Mouse (Mus musculus) hindbrain, embryonic 15.5 days (tissue): ENCODE measurements around the gene Rgma. TPM values are rescaled to one million over a fixed set of nuclear protein-coding genes. Genes with fewer than 3 reads are reported as not detected.

ENCODE experiments used
- ATAC-seq: fragments of 200-750 bp; cut with Nextera tagmentation; 2 replicates; pipeline ENCODE4 v1.8.0; 2017; ENCODE audit warnings: low read depth, moderate number of reproducible peaks, moderate TSS enrichment; ENCODE audit not compliant: low FRiP score
- H3K27ac ChIP-seq: fragments of 300-500 bp; sonication (generic); replicated peaks from 2 replicates; pipeline ENCODE4 v1.5.1; 2015; ENCODE audit warnings: mild to moderate bottlenecking, inconsistent platforms
- H3K27me3 ChIP-seq: fragments of 300-500 bp; sonication (generic); 2 replicates; pipeline ENCODE4 v1.6.1; 2015; ENCODE audit warnings: control low read depth, inconsistent platforms
- H3K36me3 ChIP-seq: fragments of 300-500 bp; sonication (generic); 2 replicates; pipeline ENCODE4 v1.6.1; 2015; ENCODE audit warnings: control low read depth, inconsistent platforms
- H3K4me1 ChIP-seq: fragments of 300-500 bp; sonication (generic); replicated peaks from 2 replicates; pipeline ENCODE4 v1.6.1; 2015; ENCODE audit warnings: control low read depth, inconsistent platforms
- H3K4me2 ChIP-seq: fragments of 300-500 bp; sonication (generic); 2 replicates; pipeline ENCODE4 v1.6.1; 2015; ENCODE audit warnings: moderate library complexity, mild to moderate bottlenecking, inconsistent platforms
- H3K4me3 ChIP-seq: fragments of 300-500 bp; sonication (generic); 2 replicates; pipeline ENCODE4 v1.5.1; 2015; ENCODE audit warnings: mild to moderate bottlenecking, inconsistent platforms
- H3K9ac ChIP-seq: fragments of 300-500 bp; sonication (generic); 2 replicates; pipeline ENCODE4 v1.6.1; 2015; ENCODE audit warnings: inconsistent platforms
- H3K9me3 ChIP-seq: fragments of 300-500 bp; sonication (generic); 2 replicates; pipeline ENCODE4 v1.6.1; 2016; ENCODE audit warnings: control low read depth, inconsistent platforms
- WGBS: fragments of 180-500 bp; shearing (Covaris S2); methylation state at CpG from one replicate; pipeline ENCODE4 v1.1.7; 2015; 5-methylcytosine and 5-hydroxymethylcytosine counted together
- polyA plus RNA-seq: library from polyadenylated mRNA; unstranded; fragments of >200 nt; fragmentation: Nextera tagmentation; extraction: Ambion mirVana; gene quantifications from 2 replicates; pipeline ENCODE4 v1.2.1, GENCODE M21; 2015

Rgma gene
- polyA plus RNA-seq, 1 experiment from 2014 or later, result 45.1 TPM

GRCm38 (mm10) chr7:73343852-73344251 lies 31.5 kb upstream of the Rgma start:
- no peak overlapping the region for H3K4me2 ChIP-seq
- no peaks in the 10 kb centered on the region for H3K27me3 ChIP-seq
- H3K36me3 ChIP-seq, result no peaks in the 10 kb centered on the region
- 27% methylated on average over 3 of the region's 3 CpGs for WGBS
- no peak overlapping the region for H3K27ac ChIP-seq
- H3K9me3 ChIP-seq, result no peaks in the 10 kb centered on the region
- no peak overlapping the region for H3K9ac ChIP-seq
- no peak for ATAC-seq
- peaks cover 4% of the 10 kb centered on the region; the same call in 1 of the 2 replicates for H3K4me1 ChIP-seq
- no peak overlapping the region for H3K4me3 ChIP-seq

- Histone ChIP-seq H3K36me3 (no peaks in the 10 kb centered on the region), H3K4me1 (peaks cover 9% of the 10 kb centered on the region), H3K4me3 (no peak overlapping the region), H3K4me2 (no peak overlapping the region), H3K27ac (no peak overlapping the region), H3K9ac (no peak overlapping the region), H3K27me3 (no peaks in the 10 kb centered on the region), H3K9me3 (no peaks in the 10 kb centered on the region)
- no peak for ATAC-seq
- WGBS, result 33% methylated on average over 10 of the region's 10 CpGs
Measured at GRCm38 (mm10) chr7:73348585-73349124, 26.7 kb upstream of the Rgma start.

GRCm38 (mm10) chr7:73349158-73349557 lies 26.2 kb upstream of the Rgma start:
- H3K4me1 ChIP-seq, result peaks cover 14% of the 10 kb centered on the region
- H3K9me3 ChIP-seq, result no peaks in the 10 kb centered on the region
- WGBS, result 78% methylated on average over 8 of the region's 8 CpGs
- no peak overlapping the region for H3K4me2 ChIP-seq
- H3K27ac ChIP-seq, result no peak overlapping the region
- no peak for ATAC-seq
- no peak overlapping the region for H3K4me3 ChIP-seq
- H3K27me3 ChIP-seq, result no peaks in the 10 kb centered on the region
- H3K36me3 ChIP-seq, result no peaks in the 10 kb centered on the region
- H3K9ac ChIP-seq, result no peak overlapping the region

- H3K27ac ChIP-seq, result no peak overlapping the region
- H3K36me3 ChIP-seq, result no peaks in the 10 kb centered on the region
- 52% methylated on average over 9 of the region's 9 CpGs for WGBS
- H3K4me2 ChIP-seq, result no peak overlapping the region
- ATAC-seq, result no peak
- no peaks in the 10 kb centered on the region for H3K27me3 ChIP-seq
- no peak overlapping the region for H3K4me3 ChIP-seq
- H3K9ac ChIP-seq, result no peak overlapping the region
- H3K4me1 ChIP-seq, result peaks cover 16% of the 10 kb centered on the region; the same call in 1 of the 2 replicates
- H3K9me3 ChIP-seq, result no peaks in the 10 kb centered on the region
Measured at GRCm38 (mm10) chr7:73355229-73355628, 20.1 kb upstream of the Rgma start.

GRCm38 (mm10) chr7:73356901-73357300 lies 18.4 kb upstream of the Rgma start:
- no peak overlapping the region for H3K4me3 ChIP-seq
- peaks cover 15% of the 10 kb centered on the region; the same call in 1 of the 2 replicates for H3K4me1 ChIP-seq
- H3K36me3 ChIP-seq, result no peaks in the 10 kb centered on the region
- no peaks in the 10 kb centered on the region for H3K27me3 ChIP-seq
- no peak overlapping the region for H3K4me2 ChIP-seq
- H3K9me3 ChIP-seq, result no peaks in the 10 kb centered on the region
- WGBS, result 89% methylated on average over 5 of the region's 5 CpGs
- no peak overlapping the region for H3K9ac ChIP-seq
- ATAC-seq, result no peak
- no peak overlapping the region for H3K27ac ChIP-seq

- H3K27ac ChIP-seq, result no peak overlapping the region
- no peaks in the 10 kb centered on the region for H3K27me3 ChIP-seq
- H3K4me2 ChIP-seq, result no peak overlapping the region
- WGBS, result 73% methylated on average over 2 of the region's 2 CpGs
- no peaks in the 10 kb centered on the region for H3K36me3 ChIP-seq
- H3K9ac ChIP-seq, result no peak overlapping the region
- peaks cover 13% of the 10 kb centered on the region; the same call in 1 of the 2 replicates for H3K4me1 ChIP-seq
- no peak overlapping the region for H3K4me3 ChIP-seq
- no peaks in the 10 kb centered on the region for H3K9me3 ChIP-seq
- ATAC-seq, result no peak
Measured at GRCm38 (mm10) chr7:73357626-73358025, 17.7 kb upstream of the Rgma start.

GRCm38 (mm10) chr7:73365511-73365910 lies 9.8 kb upstream of the Rgma start:
- Histone ChIP-seq H3K36me3 (no peaks in the 10 kb centered on the region), H3K4me3 (no peak overlapping the region), H3K27me3 (no peaks in the 10 kb centered on the region), H3K4me1 (peaks cover 8% of the 10 kb centered on the region), H3K9ac (no peak overlapping the region), H3K9me3 (no peaks in the 10 kb centered on the region), H3K27ac (0 out of 2 replicates have a peak overlapping the region, but pooled peaks have one; percentile 22), H3K4me2 (no peak overlapping the region)
- no peak for ATAC-seq
- WGBS, result 67% methylated on average over 4 of the region's 4 CpGs

GRCm38 (mm10) chr7:73365965-73366364 lies 9.3 kb upstream of the Rgma start:
- 38% methylated on average over 7 of the region's 7 CpGs for WGBS
- Histone ChIP-seq H3K4me2 (no peak overlapping the region), H3K4me1 (peaks cover 8% of the 10 kb centered on the region), H3K27ac (peak overlapping the region; percentile 57; the same call in 1 of the 2 replicates), H3K36me3 (no peaks in the 10 kb centered on the region), H3K9ac (no peak overlapping the region), H3K4me3 (no peak overlapping the region), H3K27me3 (no peaks in the 10 kb centered on the region), H3K9me3 (no peaks in the 10 kb centered on the region)
- peak; percentile 63; the same call in 1 of the 2 replicates for ATAC-seq

GRCm38 (mm10) chr7:73367681-73368464 lies 7.4 kb upstream of the Rgma start:
- no peak overlapping the region for H3K27ac ChIP-seq
- ATAC-seq, result no peak
- no peaks in the 10 kb centered on the region for H3K9me3 ChIP-seq
- H3K4me3 ChIP-seq, result no peak overlapping the region
- no peaks in the 10 kb centered on the region for H3K36me3 ChIP-seq
- H3K4me2 ChIP-seq, result no peak overlapping the region
- H3K27me3 ChIP-seq, result no peaks in the 10 kb centered on the region
- peaks cover 20% of the 10 kb centered on the region for H3K4me1 ChIP-seq
- WGBS, result 95% methylated on average over 10 of the region's 10 CpGs
- no peak overlapping the region for H3K9ac ChIP-seq

GRCm38 (mm10) chr7:73369992-73370391 lies 5.3 kb upstream of the Rgma start:
- Histone ChIP-seq H3K4me2 (no peak overlapping the region), H3K36me3 (no peaks in the 10 kb centered on the region), H3K4me3 (no peak overlapping the region), H3K9ac (no peak overlapping the region), H3K27ac (no peak overlapping the region), H3K4me1 (peaks cover 35% of the 10 kb centered on the region), H3K27me3 (no peaks in the 10 kb centered on the region), H3K9me3 (no peaks in the 10 kb centered on the region)
- no peak for ATAC-seq
- WGBS, result 81% methylated on average over 4 of the region's 4 CpGs

- Histone ChIP-seq H3K9me3 (no peaks in the 10 kb centered on the region), H3K27ac (no peak overlapping the region), H3K9ac (peak overlapping the region; percentile 17; the same call in 1 of the 2 replicates), H3K4me3 (peak overlapping the region; percentile 31), H3K27me3 (no peaks in the 10 kb centered on the region), H3K4me1 (peaks cover 39% of the 10 kb centered on the region), H3K36me3 (no peaks in the 10 kb centered on the region), H3K4me2 (peak overlapping the region; percentile 60)
- ATAC-seq, result no peak
- WGBS, result 51% methylated on average over 10 of the region's 10 CpGs
Measured at GRCm38 (mm10) chr7:73371587-73372321, 3.6 kb upstream of the Rgma start.
